Mouse (Mus musculus) spleen, postnatal 0 days (tissue): ENCODE measurements around the gene Gtdc1. TPM values are rescaled to one million over a fixed set of nuclear protein-coding genes. Genes with fewer than 3 reads are reported as not detected.

Experiments used
- polyA plus RNA-seq: library from polyadenylated mRNA; unstranded; fragments of >200 nt; fragmentation: Nextera tagmentation; extraction: Ambion mirVana; gene quantifications from 2 replicates; pipeline ENCODE4 v1.2.1, GENCODE M21; 2015

Gene Gtdc1
- 4.6 and 7.1 TPM in 2 replicates for polyA plus RNA-seq

DNA sequence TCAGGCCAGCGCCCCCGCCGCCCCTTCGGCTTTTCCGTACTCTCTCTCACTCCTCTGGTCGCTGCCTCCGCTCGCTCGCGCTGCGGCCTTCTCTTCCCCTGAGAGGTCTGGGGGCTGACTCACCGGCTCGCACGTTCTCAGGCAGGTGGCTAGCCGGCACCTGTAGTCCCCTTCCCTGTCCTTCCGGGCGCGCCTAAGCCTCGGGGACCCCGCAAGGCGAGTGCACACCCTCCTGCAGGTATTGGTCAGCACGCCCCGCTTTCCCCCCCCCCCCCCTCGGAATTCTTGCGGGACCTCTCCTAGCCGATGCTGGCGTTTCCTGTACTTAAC lies at the start of gene Gtdc1:
TSS of gene Gtdc1 (minus strand) at position 176 of the 330 bp plus-strand sequence.

Other genes starting within 250 kb of the Gtdc1 start
- gene Zeb2, start 189.7 kb upstream of the Gtdc1 start, polyA plus RNA-seq: 28.5 and 36.7 TPM in 2 replicates